Mouse (Mus musculus): ENCODE data around the gene Ssh1. TPM values are rescaled to one million over a fixed set of nuclear protein-coding genes. Genes with fewer than 3 reads are reported as not detected.

The Ssh1 gene
- total RNA-seq, 2 experiments from 2014 or later, result 4.2 to 5.0 TPM

DNA sequence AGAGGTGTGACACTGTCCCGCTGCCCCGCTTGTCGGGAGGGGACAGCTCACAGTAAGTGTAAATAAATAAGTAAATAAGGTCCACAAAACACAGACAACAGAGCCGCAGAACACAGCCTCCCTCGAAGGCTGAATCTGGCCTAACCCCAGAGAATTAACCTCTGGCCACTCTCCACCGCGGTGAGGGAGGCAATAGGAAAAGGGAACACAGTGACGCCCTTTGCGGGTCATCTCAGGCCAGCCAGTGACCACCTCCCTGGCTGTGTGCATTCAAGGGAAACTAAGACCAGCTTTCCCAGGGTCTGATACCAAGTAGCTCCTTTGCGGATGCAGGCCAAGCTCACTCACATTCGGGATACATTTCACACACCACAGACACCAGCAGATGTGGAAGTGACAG is 25.3 kb downstream of the Ssh1 start:
- no peak for ATAC-seq (replicated peaks; ENCODE audit: poor library complexity)

DNA sequence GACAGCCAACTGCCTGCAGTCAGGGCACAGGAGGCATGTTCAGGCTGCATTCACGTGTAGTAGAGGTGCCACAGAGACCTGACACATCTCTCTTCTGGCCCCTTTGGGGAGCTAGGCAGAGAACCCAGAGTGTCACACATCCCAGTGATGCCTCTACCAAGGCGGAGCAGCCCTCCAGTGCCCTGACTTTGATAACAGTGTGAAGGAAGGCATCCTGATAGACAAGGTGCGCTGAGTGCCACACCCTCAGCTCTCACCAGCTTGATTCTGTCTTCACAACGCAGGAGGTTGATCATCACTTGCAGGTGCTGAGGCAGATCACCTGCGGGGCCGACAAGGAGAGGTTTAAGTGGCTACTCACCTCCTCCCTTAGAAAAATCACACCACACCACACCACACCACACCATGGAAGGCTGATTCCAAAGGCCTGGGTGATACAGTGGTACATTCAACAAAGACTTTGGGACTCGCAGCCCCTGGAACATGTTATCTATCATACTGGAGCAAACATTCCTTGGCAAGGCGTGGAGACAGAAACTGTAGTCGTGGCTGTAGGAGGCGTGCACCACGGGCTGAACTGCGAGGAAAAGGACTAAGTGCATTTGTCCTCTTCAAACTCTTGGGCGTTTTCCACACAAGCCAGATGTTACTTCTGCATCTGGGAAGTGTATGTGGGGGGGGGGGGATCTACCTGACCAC is 27.1 kb downstream of the Ssh1 start:
- ATAC-seq (replicated peaks; ENCODE audit: poor library complexity), result no peak

DNA sequence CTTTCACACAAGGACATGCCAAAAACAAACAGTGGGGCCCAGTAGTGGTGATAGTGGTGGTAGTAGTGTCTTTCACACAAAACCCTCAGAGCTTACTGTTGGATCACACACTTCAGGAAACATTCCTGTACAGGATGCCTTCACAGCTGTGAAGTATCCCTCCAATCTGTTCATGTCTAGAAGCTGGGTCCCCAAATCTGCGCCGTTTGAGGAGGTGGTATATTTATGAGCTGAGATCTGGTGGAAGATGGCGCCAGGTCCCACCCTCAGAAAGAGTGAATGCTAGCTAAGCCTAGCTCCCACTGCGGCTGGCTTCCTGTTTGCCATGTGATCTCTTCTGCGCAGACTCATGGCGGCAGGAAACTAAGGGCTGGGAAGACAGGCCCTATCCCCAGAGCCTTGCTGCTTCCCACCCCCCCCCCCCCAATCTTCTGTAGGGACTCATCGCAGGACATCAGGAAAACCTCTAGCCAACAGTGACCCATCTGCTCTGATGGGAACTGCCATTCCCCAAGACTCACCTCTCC is 28.0 kb downstream of the Ssh1 start:
- ATAC-seq (replicated peaks; ENCODE audit: poor library complexity), result no peak

DNA sequence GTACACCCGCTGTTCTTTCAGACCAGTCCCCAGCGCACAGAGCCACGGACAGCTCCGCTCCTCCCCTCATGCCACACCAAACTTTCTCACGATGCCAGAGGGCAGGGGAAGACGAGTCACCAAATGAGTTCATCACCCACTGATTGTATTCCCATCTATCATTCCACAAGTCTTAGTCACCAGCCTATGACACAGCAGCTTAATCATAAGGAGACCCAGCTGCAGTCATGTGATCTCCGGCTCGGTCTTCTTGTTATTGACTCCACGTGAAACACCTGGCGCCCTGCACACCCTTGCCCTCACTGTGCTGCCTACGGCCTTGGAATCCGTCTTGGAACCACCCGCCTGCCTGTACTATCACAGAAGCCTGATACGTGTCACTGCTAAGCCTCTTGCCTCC is 28.7 kb downstream of the Ssh1 start:
- ATAC-seq (replicated peaks; ENCODE audit: poor library complexity), result no peak

DNA sequence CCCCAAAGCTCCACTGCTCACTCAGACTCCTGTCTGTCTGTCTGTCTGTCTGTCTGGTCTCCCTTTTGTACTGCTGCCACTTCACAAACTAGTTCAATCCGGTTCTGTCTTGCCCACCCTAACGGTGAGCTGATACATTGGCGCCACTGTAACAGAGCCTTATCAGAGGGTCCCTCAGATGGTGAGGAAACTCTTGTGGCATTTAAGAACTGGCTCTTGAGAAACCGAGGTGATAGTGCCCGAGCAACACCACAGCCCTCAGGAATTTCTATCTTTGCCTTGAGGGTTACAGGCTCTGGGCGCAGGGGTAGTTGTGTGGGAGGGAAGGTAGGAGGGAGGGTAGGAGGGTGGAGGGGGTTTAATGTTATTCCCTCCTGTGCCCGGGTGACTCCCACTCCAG is 31.9 kb downstream of the Ssh1 start:
- peak; percentile 68 for ATAC-seq (replicated peaks; ENCODE audit: poor library complexity)

DNA sequence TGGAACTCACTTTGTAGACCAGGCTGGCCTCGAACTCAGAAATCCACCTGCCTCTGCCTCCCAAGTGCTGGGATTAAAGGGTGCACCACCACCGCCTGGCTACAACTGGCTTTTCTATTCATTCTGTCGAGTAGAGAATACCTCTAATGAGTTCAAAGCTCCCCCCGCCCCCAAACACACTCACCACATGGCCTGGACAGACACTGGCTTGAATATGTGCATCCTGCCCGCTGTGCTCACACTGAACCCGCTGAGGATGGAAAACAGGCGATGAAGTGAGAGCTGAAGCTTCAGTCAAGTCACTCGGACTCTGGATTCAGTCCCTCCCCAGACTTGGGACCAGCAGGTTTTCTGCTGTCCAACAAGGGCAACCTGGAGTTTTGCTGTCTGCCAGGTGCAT is 33.3 kb downstream of the Ssh1 start:
- no peak for ATAC-seq (replicated peaks; ENCODE audit: poor library complexity)

DNA sequence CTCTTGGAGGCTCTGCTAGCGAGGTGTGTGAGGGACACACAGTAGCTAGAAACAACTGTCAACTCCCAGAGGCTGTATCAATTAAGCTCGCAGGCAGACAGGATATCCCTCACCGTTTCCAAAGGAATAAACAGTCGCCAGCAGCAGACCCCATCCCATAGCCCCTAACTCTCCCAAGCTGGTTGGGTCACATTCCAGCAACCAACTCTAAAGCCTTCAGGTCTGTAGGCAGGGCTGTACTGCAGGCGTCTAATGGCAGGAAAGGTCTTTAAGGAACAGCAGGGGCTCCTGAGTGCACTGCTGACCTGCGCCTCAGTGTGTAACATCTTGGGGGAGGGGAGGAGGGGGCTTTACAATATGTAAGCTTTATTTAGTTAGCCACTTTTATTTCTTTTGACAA is 34.7 kb downstream of the Ssh1 start:
- ATAC-seq (replicated peaks; ENCODE audit: poor library complexity), result no peak

DNA sequence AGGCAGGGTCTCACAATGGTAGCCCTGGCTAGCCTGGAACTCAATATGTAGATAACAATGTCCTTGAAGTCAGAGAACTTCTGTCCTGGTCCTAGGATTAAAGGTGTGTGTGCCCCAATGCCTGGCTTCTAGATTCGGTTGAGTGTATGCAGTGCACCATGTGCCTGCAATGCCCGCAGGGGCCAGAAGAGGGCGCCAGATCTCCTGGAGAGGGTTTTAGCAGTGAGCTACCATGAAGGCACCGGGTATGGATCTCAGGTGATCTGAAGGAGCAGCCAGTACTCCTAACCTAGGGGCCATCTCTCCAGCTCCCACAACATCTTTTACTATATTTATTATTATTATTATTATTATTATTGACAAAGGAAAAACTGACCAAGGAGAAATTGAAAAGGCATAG is 37.2 kb downstream of the Ssh1 start:
- peak; percentile 62 for ATAC-seq (replicated peaks; ENCODE audit: poor library complexity)

DNA sequence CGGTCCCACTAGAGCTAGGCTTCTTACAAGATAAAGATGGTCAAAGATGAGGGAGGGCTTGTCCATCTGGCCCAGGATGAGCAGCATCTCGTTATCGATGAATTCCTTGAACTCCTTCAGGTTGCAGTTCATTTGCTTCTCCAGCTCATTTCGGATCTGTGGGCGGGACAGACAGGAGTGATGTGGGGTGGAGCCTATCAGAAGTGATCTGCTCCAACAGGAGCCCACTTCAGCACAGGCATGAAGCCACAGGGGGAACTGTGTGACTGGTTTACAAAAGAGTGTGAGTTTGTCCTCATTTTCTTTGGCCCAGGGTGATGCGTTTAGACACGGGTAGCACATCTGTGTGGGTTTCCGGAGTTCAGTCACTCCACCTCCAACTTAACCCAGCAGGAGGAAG is 38.0 kb downstream of the Ssh1 start:
- no peak for ATAC-seq (replicated peaks; ENCODE audit: poor library complexity)

DNA sequence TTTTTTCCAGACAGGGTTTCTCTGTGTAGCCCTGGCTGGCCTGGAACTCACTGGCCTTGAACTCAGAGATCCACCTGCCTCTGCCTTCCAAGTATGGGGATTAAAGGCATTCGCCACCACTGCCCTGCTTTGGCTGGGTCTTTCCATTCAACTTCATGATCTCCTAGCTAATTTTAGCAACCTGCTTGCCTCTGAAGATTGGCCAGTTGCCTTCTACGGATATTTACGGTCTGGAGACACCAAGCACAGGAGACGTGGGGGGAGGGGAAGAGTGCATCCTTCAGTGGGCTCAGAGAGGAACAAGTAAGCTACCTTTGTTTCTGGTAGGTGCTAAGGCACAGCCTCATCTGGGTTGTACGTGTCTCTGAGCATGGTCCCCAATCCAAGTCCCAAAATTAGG is 38.4 kb downstream of the Ssh1 start:
- no peak for ATAC-seq (replicated peaks; ENCODE audit: poor library complexity)

DNA sequence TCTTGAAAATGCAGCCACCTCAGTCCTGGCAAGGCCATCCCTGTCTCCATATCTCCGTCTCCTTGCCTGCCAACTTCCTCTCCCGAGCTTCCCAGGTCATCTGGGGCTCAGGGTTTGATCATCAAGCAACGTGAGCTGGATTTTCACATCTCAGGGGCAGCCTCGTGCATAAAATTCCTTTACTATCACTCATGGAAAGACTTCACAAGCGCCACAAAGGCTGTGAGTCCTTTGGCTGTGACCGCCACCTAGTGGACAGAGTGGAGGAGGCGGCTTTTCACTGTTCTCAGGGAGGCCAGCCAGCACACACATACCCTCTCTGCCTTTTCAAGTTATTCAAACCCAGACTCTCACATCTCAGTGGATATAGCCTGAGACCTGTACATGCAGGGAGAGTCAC is 39.3 kb downstream of the Ssh1 start:
- ATAC-seq (replicated peaks; ENCODE audit: poor library complexity), result peak; percentile 61

DNA sequence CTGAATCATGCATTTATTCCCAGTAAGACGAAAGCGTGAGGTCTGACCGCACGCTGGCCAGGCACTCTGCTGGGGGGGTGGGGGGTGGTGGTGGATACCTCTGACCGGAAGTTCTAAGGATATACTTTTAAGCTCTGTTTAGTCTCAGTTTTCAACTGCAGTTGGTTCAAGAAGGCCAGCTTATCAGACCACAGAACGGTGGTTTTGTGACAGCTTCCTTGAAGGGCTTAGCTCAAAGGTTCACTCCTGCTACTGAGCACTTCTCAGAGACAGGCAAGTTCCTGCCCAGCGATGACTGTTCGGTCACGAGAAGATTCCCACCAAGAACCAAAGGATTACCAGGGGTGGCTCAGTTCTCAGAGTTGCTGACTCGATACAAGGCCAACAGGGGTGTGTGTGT is 41.2 kb downstream of the Ssh1 start:
- ATAC-seq (replicated peaks; ENCODE audit: poor library complexity), result peak; percentile 40

DNA sequence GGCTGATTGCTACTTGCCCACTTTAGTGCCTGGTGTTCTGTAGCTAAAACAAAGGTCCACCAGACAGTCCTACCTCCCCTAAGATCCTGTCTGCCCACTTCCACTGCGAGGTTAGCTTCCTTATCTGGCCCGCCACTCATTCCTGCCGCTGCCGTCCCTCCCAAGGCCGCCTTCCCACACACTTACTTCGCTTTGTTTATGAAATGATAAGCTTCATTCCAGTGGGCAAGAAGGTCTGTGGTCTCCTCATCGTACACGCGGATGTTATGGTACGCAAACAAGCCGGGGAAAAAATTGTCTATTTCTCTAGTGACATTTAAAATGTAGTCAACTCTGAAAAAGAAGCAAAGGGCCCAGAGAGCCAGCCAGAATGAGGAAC is 42.0 kb downstream of the Ssh1 start:
- peak; percentile 63 for ATAC-seq (replicated peaks; ENCODE audit: poor library complexity)

DNA sequence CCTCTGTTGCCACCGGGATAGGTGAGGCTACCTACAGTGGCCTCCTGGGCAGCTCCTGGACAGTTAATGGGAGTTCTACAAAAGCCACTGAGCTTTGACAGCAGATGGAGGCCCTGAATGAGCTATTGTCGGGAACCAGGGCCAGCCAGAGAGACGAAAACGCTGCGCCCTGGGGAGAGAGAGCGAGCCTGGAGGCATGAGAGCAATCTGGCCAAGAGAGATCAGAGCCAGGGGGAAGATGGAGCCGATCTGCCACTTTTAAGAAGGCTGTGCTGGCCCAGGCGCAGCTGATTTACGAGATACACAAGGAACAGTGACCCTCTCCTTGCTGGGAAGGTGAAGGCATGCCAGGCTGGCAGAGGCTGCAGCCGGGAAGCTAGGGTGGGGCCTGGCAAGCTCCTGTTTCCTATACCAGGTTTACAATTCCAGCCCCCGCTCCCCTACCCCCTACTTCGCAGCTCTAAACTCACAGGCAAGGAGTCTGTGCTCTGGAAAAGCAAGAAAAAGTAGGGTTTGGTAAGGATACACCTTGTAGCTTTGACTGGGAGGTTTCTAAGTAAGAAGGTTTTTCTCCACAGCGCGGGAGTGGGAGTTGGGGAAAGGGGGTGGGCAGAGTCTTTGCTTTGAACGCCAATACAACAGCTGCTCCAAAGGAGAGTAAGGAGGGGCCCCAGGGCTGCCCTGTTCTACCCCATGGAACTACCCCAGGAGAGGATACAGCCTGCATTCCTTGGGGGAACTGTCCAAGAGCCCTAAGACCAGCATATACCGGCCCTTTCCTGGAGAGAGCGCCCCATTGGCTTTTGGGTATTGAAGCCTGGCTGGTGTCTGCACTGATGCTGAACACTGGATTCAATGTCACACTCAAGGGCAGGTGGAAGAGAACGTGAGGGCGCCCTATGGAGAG is 42.7 kb downstream of the Ssh1 start:
- no peak for ATAC-seq (replicated peaks; ENCODE audit: poor library complexity)

DNA sequence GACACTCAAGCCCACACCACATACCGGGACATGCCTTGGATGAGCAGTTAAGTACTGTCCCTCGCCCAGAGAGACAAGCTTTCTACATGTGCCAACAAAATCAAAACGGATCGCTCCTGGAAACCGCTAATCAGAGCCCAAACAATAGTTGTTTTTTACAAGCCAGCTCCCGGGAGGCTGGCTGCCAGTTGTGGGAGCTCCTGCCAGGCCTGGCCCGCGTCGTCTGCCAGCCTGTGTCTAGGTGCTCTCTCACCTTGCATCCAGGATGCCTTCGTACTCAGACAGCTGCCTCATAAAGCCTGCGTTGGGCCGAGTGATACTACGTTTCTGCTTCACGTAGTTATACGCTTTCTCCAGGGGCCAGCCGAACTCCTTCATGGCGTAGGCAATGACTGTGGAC is 43.6 kb downstream of the Ssh1 start:
- no peak for ATAC-seq (replicated peaks; ENCODE audit: poor library complexity)

DNA sequence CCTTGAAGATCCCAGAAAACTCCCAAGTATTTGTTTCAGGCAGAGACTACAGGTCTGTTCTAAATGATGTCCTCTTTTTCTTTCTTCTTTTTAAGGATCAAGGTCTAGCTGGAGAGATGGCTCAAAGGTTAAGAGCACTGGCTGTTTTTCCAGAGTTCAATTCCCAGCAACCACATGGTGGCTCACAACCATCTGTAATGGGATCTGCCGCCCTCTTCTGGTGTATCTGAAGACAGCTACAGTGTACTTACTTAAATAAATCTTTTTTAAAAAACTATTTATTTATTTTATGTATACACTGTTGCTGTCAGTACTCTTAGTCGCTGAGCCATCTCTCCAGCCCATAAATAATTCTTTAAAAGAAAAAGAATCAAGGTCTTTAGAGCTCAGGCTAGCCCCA is 46.4 kb downstream of the Ssh1 start:
- no peak for ATAC-seq (replicated peaks; ENCODE audit: poor library complexity)

DNA sequence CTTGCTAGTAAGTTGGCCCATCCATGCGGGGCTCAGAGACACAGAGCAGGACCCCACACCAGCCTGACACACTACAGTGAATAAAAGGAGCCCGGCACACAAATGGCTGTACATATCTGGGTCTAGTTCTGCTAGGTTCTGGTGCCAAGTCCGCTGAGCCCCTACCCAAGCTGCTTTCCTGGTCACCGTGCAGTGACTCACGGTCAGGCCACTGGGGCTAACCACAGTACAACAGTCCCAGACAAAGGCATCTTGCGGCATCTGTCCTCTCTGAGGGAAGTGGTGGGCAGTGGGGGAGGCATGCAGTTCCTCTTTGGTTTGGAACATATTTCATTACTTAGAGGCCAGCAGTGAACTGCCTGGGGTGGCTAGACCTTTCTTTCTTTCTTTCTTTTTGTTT is 48.6 kb downstream of the Ssh1 start:
- peak; percentile 92 for ATAC-seq (replicated peaks; ENCODE audit: poor library complexity)

DNA sequence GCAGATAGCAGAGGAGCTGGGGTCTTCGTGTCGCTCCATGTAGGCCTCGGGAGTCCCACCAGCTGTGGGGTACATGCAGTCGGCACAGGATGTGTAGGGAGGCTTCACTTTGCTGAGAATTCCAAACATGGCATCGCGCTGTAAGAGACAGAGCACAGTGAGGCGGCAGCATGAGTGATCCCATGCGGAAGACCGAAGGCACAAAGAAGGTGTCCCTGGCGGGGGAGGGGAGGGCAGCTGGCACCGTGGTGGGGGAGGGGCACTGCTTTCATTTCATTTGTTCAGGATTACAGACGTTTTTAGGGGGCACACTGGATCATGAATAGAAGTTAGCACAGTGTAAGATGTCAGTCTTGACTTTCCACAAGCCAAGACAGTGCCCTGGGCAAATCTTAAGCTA is 50.4 kb downstream of the Ssh1 start:
- ATAC-seq (replicated peaks; ENCODE audit: poor library complexity), result no peak

DNA sequence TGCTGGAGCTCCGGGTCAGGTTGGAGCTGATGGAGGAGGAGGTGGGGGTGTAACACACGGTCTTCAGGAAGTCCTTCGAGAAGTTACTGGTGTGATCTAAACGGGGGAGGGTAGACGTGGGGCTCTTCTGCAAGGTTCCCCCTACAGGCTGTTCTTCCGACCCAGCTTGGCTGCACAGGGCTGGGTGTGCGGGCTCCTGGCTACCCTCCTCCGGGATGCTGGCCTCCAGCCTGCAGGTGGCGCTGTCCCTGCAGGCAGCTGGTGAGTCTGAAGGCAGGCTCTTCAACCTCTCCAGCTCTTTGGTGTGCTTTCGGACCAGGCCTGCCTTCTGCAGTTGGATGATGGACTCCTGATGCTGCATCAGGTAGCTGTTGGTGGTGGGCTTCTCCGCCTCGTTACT is 51.1 kb downstream of the Ssh1 start:
- ATAC-seq (replicated peaks; ENCODE audit: poor library complexity), result peak; percentile 50

DNA sequence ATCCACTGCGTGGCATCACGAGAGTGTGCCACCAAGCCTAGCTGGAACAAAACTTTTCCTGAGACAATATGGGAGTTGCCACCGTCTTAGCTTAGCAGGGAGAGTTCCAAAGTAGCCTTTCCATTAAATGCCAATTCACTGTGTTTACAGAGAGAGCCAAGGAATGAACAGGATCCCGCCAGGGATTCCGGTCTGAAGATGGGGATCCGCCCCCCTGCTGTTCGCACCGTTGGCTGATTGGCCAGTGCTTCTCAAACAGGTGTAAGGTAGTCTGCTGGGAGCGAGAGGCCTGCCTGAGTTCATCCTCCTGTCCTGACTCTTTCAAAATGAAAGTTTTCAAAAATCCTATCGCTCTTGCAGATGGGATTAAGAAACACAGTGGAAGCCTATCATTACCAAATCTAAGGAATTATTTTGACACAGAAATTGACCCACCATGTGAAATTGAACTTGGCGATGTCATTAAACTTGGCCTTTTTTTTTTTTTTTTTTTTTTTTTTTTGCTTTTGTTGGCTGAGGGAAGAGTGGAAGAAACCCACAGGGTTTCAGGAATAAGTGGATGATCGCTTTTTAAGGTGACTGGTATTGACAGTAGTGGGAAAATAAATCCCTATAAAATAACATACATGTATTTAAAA is 54.3 kb downstream of the Ssh1 start:
- no peak for ATAC-seq (replicated peaks; ENCODE audit: poor library complexity)

DNA sequence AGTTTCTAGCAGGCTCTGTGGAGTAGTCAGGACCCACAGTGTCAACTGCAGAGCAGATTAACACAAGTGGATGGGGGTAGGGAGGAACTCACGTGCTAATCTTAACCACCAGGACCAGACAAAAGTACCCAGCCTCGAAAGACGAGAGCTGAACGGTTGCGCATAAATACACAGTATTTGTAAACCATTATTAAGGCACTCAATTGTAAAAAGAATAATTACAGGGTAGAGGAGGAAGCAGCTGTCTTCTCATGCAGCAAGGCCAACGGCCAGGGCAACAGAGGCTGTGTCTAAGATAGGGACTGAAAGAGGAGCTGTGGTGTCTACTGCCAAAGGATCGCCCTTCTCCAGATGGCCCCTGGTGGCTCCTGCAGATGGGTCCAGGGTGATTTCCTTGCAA is 56.0 kb downstream of the Ssh1 start:
- ATAC-seq (replicated peaks; ENCODE audit: poor library complexity), result peak; percentile 66

DNA sequence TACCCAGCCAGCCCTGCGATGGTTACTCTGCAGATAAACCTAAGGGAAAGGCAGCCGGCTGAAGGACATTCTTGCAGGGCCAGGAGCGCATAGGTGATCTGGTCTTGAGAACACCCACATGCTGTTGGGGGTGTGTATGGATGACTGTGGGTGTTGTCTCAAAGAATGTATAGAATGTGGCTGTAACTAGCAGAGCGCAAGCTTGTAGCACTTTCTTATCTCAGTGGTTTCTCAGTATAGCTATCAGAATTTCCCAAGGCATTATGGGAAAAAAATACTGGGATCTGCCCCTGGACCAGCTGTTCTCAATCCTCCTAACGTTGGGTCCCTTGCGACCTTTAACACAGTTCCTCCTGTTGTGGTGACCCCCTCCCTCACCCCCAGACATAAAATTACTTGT is 59.8 kb downstream of the Ssh1 start:
- ATAC-seq (replicated peaks; ENCODE audit: poor library complexity), result no peak

All from megakaryocyte progenitor cell, adult 5-6 weeks (primary cell).